Mouse (Mus musculus) c-Kit-negative CD71-positive TER-119-positive erythroid progenitor cells, embryonic 14.5 days (primary cell): ENCODE data around the gene Vmn1r214.

Experiments
- DNase-seq: peaks from one replicate; pipeline ENCODE4 v3.0.0-alpha.2; 2013; ENCODE audit warnings: low read depth, low spot score

Vmn1r214 gene

DNA sequence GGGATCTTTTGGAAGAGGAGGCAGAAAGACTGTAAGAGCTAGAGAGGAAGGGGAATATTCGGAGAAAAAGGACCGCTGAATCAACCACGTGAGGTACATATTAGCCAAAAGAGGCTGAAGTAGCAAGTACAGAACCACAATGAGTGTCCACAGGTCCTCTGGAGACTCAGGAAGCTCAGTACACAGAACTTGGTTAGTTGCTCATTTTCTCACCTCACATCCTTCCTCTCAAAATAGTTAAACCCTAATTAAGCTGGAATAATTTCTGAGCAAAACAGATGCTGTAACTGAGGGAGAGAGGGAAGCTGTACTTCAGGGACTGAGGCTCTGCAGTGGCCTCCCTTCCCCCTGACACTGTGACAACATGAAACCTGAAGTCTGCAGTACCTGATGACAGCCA, at the start of gene Vmn1r214:
Gene Vmn1r214, plus strand, starts transcription at position 301 of the 400 bp plus-strand sequence.
- no peak for DNase-seq

DNA sequence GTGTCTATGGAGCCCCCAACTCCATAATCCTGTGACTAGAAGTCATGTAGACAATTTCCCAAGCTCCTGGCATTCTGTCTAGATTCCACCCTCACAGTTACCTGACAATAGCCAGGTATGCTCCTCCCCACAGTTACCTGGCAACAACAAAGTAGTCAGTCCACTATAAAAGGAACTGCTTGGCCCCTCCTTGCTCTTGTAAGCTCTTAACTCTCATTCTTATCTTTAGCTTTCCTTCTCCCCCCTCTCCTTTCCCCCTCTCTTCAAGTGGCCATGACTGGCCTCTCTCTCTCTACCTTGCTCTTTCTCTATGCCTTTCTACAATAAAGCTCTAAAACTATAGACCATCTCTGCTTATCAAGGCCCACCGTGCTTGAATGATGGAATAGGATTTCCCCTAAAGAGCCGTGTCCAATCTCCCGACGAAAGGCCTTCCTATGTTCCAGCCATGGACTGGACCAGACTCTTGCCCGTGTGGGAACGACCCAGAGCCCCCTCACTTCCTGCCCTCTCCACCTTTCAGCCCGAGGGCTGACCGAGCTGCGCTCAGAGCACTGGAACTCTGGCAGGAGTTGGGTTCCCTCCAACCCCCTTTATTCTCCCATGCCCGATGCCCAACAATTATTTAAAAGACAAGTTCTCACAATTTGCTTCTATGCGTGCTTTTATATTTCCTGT, 39.9 kb upstream of the Vmn1r214 start:
- no peak for DNase-seq

DNA sequence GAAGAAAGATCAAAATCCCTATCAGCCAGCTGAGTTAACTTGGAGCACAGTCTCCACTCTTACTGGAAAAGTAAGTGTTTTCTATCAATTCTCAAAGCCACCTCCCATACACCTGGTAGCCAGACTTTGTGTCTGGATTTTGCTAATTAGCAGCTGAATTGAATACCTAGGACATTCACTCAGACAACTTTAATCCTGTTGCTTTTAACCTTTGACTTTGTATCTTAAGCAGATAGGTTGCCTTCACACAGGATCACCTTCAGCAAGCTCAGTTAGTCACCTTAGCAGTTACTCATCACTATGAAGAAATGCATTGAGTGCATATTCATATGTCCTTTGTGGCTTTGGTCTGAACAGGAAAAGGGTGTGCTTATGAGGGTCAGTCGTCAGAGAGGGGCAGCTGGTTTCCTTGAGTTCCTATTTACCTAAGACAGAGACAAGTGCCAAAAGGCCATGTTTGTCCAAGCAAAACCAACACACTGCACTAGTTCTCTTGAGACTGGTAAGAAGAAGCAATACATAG, 38.0 kb upstream of the Vmn1r214 start:
- no peak for DNase-seq

DNA sequence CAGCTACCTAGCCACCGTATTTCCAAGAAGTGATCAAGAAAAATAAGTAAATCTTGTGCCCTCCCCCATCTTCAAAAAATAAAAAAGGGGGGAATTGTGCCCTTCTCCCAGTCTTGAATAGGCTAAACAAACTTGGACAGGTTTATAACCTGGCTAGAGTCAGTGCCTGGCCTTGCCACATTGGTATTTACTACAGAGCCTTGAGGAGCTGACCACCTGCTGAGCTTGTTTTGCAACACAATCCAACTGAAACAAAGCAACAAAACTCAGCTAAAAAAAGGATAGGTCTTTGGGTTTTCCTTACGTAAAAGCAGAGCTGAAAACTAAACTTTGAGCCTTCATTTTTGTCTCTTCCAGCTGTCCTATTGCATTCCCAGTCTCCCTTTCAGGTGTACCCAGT, 37.5 kb upstream of the Vmn1r214 start:
- no peak for DNase-seq

DNA sequence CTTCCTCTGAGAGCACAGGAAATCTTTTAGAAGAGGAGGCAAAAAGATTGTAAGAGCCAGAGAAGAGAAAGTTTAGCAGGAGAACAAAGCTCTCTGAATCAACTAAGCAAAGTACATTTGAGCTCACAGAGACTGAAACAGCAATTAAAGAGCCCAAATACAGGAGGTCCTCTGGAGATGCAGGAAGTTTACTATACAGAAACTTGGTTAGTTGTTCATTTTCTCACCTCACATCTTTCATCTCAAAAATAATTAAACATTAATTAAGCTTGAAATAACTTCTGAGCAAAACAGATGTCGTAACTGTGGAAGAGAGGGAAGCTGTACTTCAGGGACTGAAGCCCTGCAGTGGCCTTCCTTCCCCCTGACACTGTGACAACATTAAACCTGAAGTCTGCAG, 22.9 kb upstream of the Vmn1r214 start, which contains the start of gene Vmn1r213:
Gene Vmn1r213, plus strand, starts transcription at position 301 of the 400 bp plus-strand sequence.
- no peak for DNase-seq

DNA sequence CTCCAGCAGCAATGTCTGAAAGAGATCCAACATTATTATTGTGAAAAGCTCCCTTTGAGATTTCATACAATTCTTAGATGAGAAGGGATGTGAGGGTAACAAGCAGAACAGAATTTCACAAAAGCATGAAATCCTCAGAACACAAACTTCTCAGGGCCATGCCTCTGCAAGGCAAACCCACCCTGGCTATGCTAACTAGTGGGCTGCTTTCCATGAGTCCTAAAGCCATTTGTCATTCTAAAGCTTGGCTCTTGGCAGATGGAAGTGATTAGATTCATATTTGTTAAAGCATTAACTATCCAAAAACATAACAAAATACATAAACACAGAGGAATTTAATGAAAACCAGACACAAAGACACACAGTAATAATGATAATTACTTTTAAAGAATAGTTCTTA, 12.1 kb upstream of the Vmn1r214 start:
- DNase-seq, result no peak

DNA sequence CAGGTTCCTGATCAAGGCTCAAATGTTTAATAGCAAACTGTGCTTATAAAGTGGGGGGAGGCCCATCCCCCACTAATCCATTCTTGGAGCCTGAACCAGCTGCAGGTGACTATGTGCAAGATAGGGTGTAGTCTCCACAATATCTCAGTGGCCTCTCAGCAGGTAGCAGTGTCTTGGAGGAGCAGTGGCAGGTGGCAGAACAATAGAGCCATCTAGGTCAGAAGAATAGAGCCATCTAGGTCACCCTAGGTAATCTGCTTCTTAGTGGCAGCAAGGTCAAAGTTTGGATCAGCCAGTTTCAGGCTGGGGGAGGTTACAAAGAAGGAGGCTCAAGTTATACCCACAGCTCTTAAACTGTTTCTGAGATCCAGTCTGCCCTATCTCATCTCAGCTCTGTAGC, 5.4 kb upstream of the Vmn1r214 start:
- no peak for DNase-seq

DNA sequence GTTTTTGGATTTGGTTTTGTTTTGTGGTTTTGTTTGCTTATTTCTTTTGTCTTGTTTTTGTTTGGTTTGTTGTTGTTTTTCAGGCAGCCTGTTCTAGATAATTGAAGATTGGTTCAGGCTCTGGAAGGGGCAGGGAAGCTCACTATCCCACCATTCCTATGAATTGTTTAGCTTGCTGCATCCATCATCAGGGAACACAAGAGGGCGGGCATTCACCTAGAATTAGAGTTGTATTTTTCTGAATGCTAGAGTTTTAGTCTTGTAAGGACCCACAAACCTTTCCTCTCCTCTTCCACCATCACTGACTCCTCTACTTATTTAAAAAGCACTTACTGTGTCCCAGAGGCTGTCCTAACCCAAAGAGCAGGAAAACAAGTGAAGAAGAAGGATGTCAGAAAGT, 27.6 kb downstream of the Vmn1r214 start:
- no peak for DNase-seq

DNA sequence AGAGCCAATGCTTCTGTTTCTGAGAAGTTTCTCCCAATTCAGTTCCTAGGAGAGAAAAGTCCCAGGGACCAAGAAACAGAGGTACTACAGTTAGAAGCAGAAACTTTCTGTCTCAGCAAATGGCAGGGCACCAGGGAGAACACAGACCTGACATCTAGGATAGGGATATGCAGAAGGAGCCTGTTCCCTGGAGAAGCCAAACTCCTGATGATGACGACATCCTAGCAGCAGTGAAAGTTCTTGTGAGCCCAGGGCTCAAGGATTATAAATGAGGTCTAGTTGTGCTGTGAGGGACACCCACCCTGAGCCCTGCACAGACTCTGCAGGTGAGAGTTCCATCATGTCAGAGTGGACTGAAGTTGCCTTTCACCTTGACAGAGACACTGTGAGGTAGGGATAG, 37.5 kb downstream of the Vmn1r214 start, which contains the start of gene Vmn1r215:
Gene Vmn1r215, plus strand, starts transcription at position 301 of the 400 bp plus-strand sequence.
- DNase-seq, result no peak

DNA sequence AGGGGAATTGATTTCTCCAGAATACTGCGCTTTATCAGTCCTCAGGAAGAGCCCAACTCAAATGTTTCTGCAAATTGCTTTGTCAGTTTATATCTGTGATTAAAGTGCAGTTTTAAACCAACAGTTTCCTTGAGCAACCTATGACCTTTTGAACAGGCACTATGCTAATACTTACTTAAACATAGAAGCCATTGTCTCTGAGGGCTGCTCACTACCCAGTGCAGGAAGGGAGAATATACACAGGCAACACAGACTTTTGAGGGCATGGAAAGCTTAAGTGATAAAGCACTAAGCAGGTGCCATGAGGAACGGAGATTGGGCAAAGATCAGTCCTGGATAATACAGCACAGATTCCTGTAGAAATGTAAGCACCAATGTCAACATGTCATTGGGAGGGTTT, 39.1 kb downstream of the Vmn1r214 start:
- DNase-seq, result no peak
